Mouse (Mus musculus): ENCODE data around the gene Tsku.

DNA sequence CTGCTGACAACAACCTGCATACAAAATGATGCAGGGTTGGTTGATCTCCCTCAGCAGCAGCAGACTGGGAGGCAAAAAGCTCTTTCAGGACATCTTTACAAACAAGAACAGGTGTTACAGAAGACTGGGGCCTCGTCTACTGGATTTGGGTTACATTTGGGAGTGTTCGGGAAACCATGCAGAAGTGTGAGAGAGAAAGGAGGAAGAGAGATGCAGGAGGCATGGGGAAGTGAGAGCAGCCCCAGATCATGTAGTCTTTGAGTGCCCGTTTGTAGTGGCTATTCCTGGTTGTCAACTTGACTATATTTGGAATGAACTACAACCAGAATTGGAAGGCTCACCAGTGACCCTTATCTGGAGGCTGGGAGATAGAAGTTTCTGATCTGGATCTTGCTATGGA is 38.7 kb downstream of the Tsku start:
- TF ChIP-seq MYOD1 (IDR thresholded peaks at IDR 0.05; ENCODE audit: control insufficient read depth, insufficient read length, low read depth) (no peak), USF1 (IDR thresholded peaks at IDR 0.05; ENCODE audit: low read depth) (no peak)

All from C2C12 (cell line).